Mouse (Mus musculus) hindbrain, embryonic 13.5 days (tissue): ENCODE measurements at regions not wholly inside any gene's neighbourhood (a gene's known extent, or its start where the extent isn't known, plus 50 kb on each side); places are given as distances from the start of the nearest gene placed in this dataset.

Experiments
- ATAC-seq: fragments of 200-750 bp; cut with Nextera tagmentation; 2 replicates; pipeline ENCODE4 v1.8.0; 2017; ENCODE audit warnings: moderate TSS enrichment; ENCODE audit not compliant: low FRiP score
- H3K27ac ChIP-seq: fragments of 300-500 bp; sonication (generic); 2 replicates; pipeline ENCODE4 v1.5.1; 2015; ENCODE audit warnings: inconsistent platforms, mild to moderate bottlenecking, moderate library complexity
- H3K27me3 ChIP-seq: fragments of 300-500 bp; sonication (generic); 2 replicates; pipeline ENCODE4 v1.6.1; 2015; ENCODE audit warnings: mild to moderate bottlenecking, inconsistent platforms
- H3K36me3 ChIP-seq: fragments of 300-500 bp; sonication (generic); 2 replicates; pipeline ENCODE4 v1.6.1; 2015; ENCODE audit warnings: mild to moderate bottlenecking, inconsistent platforms
- H3K4me1 ChIP-seq: fragments of 300-500 bp; sonication (generic); replicated peaks from 2 replicates; pipeline ENCODE4 v1.6.1; 2015; ENCODE audit warnings: inconsistent platforms
- H3K4me2 ChIP-seq: fragments of 300-500 bp; sonication (generic); 2 replicates; pipeline ENCODE4 v1.6.1; 2015; ENCODE audit warnings: inconsistent platforms, mild to moderate bottlenecking, moderate library complexity
- H3K4me3 ChIP-seq: fragments of 300-500 bp; sonication (generic); 2 replicates; pipeline ENCODE4 v1.5.1; 2015; ENCODE audit warnings: mild to moderate bottlenecking, inconsistent platforms
- H3K9ac ChIP-seq: fragments of 300-500 bp; sonication (generic); 2 replicates; pipeline ENCODE4 v1.6.1; 2015; ENCODE audit warnings: mild to moderate bottlenecking, inconsistent platforms
- H3K9me3 ChIP-seq: fragments of 300-500 bp; sonication (generic); 2 replicates; pipeline ENCODE4 v1.6.1; 2016; ENCODE audit warnings: inconsistent platforms
- WGBS: fragments of 180-500 bp; shearing (Covaris S2); methylation state at CpG from one replicate; pipeline ENCODE4 v1.1.7; 2015; 5-methylcytosine and 5-hydroxymethylcytosine counted together

GRCm38 (mm10) chr4:8413307-8413706 is 174.5 kb upstream of the Car8 start:
- Histone ChIP-seq H3K27ac (no peak overlapping the region), H3K4me2 (no peak overlapping the region), H3K9ac (no peak overlapping the region), H3K36me3 (no peaks in the 10 kb centered on the region), H3K9me3 (no peaks in the 10 kb centered on the region), H3K4me1 (peaks cover 4% of the 10 kb centered on the region; the same call in 1 of the 2 replicates), H3K4me3 (no peak overlapping the region), H3K27me3 (no peaks in the 10 kb centered on the region)
- ATAC-seq = no peak

GRCm38 (mm10) chr4:8400069-8400468 is 161.2 kb upstream of the Car8 start:
- H3K36me3 ChIP-seq = no peaks in the 10 kb centered on the region
- H3K9ac ChIP-seq = no peak overlapping the region
- 93% methylated on average over 2 of the region's 2 CpGs for WGBS
- H3K27ac ChIP-seq = no peak overlapping the region
- no peak overlapping the region for H3K4me3 ChIP-seq
- ATAC-seq = no peak
- H3K4me2 ChIP-seq = no peak overlapping the region
- H3K4me1 ChIP-seq = peaks cover 9% of the 10 kb centered on the region; the same call in 1 of the 2 replicates
- H3K27me3 ChIP-seq = no peaks in the 10 kb centered on the region
- H3K9me3 ChIP-seq = no peaks in the 10 kb centered on the region

- H3K4me1 ChIP-seq = peaks cover 9% of the 10 kb centered on the region; the same call in 1 of the 2 replicates
- no peak overlapping the region for H3K27ac ChIP-seq
- H3K27me3 ChIP-seq = no peaks in the 10 kb centered on the region
- H3K9me3 ChIP-seq = no peaks in the 10 kb centered on the region
- H3K4me2 ChIP-seq = no peak overlapping the region
- no peak overlapping the region for H3K9ac ChIP-seq
- 63% methylated on average over 1 of the region's 1 CpGs for WGBS
- H3K4me3 ChIP-seq = no peak overlapping the region
- no peaks in the 10 kb centered on the region for H3K36me3 ChIP-seq
- ATAC-seq = no peak
These were observed 160.6 kb upstream of the Car8 start for GRCm38 (mm10) chr4:8399430-8399829.

GRCm38 (mm10) chr4:8398969-8399368 is 160.1 kb upstream of the Car8 start:
- H3K4me1 ChIP-seq = peaks cover 9% of the 10 kb centered on the region; the same call in 1 of the 2 replicates
- ATAC-seq = peak; percentile 86
- no peaks in the 10 kb centered on the region for H3K9me3 ChIP-seq
- H3K27me3 ChIP-seq = no peaks in the 10 kb centered on the region
- no peaks in the 10 kb centered on the region for H3K36me3 ChIP-seq
- no peak overlapping the region for H3K4me3 ChIP-seq
- H3K27ac ChIP-seq = no peak overlapping the region
- H3K4me2 ChIP-seq = no peak overlapping the region
- 42% methylated on average over 4 of the region's 4 CpGs for WGBS
- H3K9ac ChIP-seq = no peak overlapping the region

DNA sequence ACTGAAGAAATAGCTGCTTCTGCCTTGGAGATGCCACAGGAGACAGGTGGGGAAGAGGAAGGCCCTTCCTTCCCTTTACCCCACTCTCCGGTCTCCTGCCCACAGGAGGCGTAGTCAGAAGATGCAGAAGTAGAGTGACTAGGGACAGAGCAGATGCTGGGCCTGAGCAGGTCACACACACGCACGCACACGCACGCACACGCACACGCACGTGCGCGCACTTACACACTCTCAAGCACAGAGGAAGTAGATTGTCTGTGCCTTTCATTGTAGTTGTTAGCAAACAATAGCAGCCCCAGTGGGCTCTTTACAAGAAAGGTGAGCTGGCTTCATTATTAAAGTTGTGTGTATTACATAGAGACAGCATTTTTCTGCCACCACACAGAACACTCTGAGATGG is 144.3 kb upstream of the Car8 start:
- no peaks in the 10 kb centered on the region for H3K36me3 ChIP-seq
- H3K4me1 ChIP-seq = peaks cover 14% of the 10 kb centered on the region; the same call in 1 of the 2 replicates
- no peak overlapping the region for H3K27ac ChIP-seq
- H3K9ac ChIP-seq = no peak overlapping the region
- WGBS = 95% methylated on average over 11 of the region's 11 CpGs
- H3K4me2 ChIP-seq = no peak overlapping the region
- H3K9me3 ChIP-seq = no peaks in the 10 kb centered on the region
- no peak for ATAC-seq
- no peak overlapping the region for H3K4me3 ChIP-seq
- 0 out of 2 replicates have a peak, but pooled peaks cover 3% of the 10 kb centered on the region for H3K27me3 ChIP-seq

- H3K27ac ChIP-seq = peak overlapping the region; percentile 48; the same call in 1 of the 2 replicates
- H3K4me2 ChIP-seq = no peak overlapping the region
- H3K36me3 ChIP-seq = no peaks in the 10 kb centered on the region
- no peaks in the 10 kb centered on the region for H3K9me3 ChIP-seq
- H3K27me3 ChIP-seq = 0 out of 2 replicates have a peak, but pooled peaks cover 3% of the 10 kb centered on the region
- no peak overlapping the region for H3K4me3 ChIP-seq
- peak; percentile 44 for ATAC-seq
- peaks cover 14% of the 10 kb centered on the region; the same call in 1 of the 2 replicates for H3K4me1 ChIP-seq
- no peak overlapping the region for H3K9ac ChIP-seq
- 54% methylated on average over 3 of the region's 3 CpGs for WGBS
These were observed 143.2 kb upstream of the Car8 start for GRCm38 (mm10) chr4:8382125-8382417.

DNA sequence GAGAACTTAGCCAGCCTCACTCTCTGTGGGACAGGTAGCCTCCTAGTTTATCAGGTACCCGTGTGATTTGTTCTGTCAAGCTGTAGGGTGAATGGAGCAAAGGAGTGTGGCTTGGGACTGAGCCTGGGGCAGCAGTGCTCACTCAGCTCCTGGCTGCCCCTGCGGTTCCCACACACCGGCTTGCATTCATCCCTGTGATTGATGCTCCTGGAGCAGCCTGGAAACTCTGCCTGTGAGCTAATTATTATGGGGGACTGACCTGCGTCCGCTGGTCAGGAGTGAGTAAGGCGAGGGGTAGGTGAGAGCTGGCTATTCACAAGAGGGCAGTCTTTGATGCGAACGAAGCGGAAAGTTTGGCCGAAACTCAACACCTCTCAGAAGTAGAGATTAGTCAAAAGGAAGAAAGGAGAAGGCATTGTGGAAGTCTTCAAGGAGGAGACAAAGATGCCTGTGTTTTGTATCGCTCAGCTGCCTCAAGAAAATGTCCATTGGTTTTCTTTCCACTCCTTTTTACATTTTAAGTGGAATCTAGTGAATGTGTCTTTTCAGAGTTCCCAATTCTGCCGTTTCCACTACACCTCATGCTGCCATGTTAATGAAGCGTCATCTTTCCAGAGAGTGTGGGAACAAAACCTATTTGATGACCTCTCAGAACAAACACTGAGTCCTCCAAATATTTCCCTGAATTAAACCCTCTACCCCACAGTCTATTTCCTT is 142.7 kb upstream of the Car8 start:
- Histone ChIP-seq H3K27me3 (0 out of 2 replicates have a peak, but pooled peaks cover 3% of the 10 kb centered on the region), H3K4me1 (peaks cover 14% of the 10 kb centered on the region; the same call in 1 of the 2 replicates), H3K9me3 (no peaks in the 10 kb centered on the region), H3K4me3 (no peak overlapping the region), H3K36me3 (no peaks in the 10 kb centered on the region), H3K9ac (no peak overlapping the region), H3K27ac (peak overlapping the region; percentile 30; the same call in 1 of the 2 replicates), H3K4me2 (no peak overlapping the region)
- 27% methylated on average over 13 of the region's 13 CpGs for WGBS
- peak; percentile 76 for ATAC-seq

DNA sequence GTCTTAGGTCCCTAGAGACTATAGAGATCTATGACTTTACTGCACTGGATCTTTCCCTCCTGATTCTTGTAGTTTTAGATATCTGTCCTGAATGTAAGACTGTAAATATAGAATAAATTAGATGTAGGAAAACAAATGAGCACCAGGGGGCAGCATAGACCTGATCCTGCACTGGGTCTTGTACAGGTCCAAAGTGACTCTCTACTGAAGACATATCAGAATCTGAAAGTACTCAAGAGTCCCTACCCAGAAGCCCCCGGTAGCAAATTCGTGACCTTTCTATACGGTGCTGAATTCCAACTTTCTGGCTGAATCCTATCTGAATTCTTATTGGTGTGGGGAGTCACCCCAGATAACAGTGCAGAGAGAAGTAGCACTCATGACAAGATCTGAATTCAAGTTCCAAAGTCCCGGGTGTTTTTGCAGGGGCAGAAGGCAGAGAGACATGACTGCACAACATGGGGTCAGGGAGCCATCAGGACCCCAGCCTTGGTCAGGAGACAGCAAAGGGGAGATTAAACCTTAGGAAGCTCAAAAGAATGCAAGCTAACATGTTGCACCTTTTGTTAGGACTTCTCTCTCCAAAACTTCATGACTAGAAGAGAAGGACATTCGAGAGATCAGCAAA is 142.0 kb upstream of the Car8 start:
- peak; percentile 73 for ATAC-seq
- 71% methylated on average over 5 of the region's 5 CpGs for WGBS
- Histone ChIP-seq H3K36me3 (no peaks in the 10 kb centered on the region), H3K4me2 (no peak overlapping the region), H3K4me3 (no peak overlapping the region), H3K27ac (peak overlapping the region; percentile 30; the same call in 1 of the 2 replicates), H3K27me3 (0 out of 2 replicates have a peak, but pooled peaks cover 3% of the 10 kb centered on the region), H3K4me1 (peaks cover 14% of the 10 kb centered on the region; the same call in 1 of the 2 replicates), H3K9ac (no peak overlapping the region), H3K9me3 (no peaks in the 10 kb centered on the region)

GRCm38 (mm10) chr4:8374737-8375489 is 136.1 kb upstream of the Car8 start:
- Histone ChIP-seq H3K9ac (no peak overlapping the region), H3K27me3 (no peaks in the 10 kb centered on the region), H3K9me3 (no peaks in the 10 kb centered on the region), H3K4me3 (no peak overlapping the region), H3K36me3 (no peaks in the 10 kb centered on the region), H3K27ac (0 out of 2 replicates have a peak overlapping the region, but pooled peaks have one; percentile 30), H3K4me2 (no peak overlapping the region), H3K4me1 (no peaks in the 10 kb centered on the region)
- whole genome bisulfite sequencing = 71% methylated on average over 6 of the region's 6 CpGs
- ATAC-seq = peak; percentile 65; the same call in 1 of the 2 replicates

DNA sequence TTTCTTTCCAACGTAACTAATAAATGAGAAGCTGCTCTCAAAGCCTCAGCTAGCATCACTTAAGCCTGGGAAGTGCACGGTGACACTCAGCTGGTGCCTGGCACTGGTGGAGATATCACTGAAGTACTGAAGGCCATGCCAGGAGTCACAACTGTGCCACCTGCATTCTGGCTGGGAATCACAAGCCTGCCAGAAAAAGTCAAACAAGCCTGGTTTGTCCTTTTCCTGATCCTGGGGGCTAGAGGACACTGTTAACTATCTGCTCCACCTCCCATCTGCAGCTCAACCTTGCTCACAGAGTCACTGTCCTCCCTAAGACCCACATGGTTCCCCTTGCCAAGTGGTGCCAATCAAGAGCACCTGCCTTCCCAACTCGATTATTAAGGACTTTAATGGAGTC is 135.2 kb upstream of the Car8 start:
- no peaks in the 10 kb centered on the region for H3K4me1 ChIP-seq
- no peak overlapping the region for H3K27ac ChIP-seq
- 78% methylated on average over 3 of the region's 3 CpGs for WGBS
- no peaks in the 10 kb centered on the region for H3K36me3 ChIP-seq
- no peak for ATAC-seq
- no peaks in the 10 kb centered on the region for H3K9me3 ChIP-seq
- no peak overlapping the region for H3K4me2 ChIP-seq
- no peak overlapping the region for H3K4me3 ChIP-seq
- H3K27me3 ChIP-seq = no peaks in the 10 kb centered on the region
- H3K9ac ChIP-seq = no peak overlapping the region

DNA sequence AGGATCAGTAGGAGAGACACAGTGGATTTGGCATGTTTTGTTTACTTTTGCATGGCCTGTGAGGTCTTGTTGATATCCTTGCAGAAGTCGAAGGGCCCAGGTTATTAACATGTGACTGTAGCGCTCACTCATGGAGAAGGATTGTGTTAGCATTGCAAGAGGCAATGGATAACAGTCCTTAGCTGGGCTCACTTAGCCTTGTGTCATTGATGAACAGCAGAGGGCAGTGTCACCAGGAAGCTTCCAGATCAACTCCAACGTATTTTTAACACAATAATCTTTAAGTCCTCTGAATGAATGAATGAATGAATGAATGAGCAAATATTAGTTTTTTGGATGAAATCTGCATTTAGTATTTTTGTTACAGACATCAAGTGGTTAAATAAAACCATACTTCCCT is 133.2 kb upstream of the Car8 start:
- ATAC-seq = no peak
- no peaks in the 10 kb centered on the region for H3K4me1 ChIP-seq
- no peak overlapping the region for H3K27ac ChIP-seq
- H3K27me3 ChIP-seq = no peaks in the 10 kb centered on the region
- no peak overlapping the region for H3K4me2 ChIP-seq
- no peaks in the 10 kb centered on the region for H3K36me3 ChIP-seq
- H3K4me3 ChIP-seq = no peak overlapping the region
- no peaks in the 10 kb centered on the region for H3K9me3 ChIP-seq
- WGBS = 73% methylated on average over 3 of the region's 3 CpGs
- no peak overlapping the region for H3K9ac ChIP-seq

- Histone ChIP-seq H3K4me2 (no peak overlapping the region), H3K27ac (no peak overlapping the region), H3K4me1 (no peaks in the 10 kb centered on the region), H3K36me3 (no peaks in the 10 kb centered on the region), H3K4me3 (no peak overlapping the region), H3K27me3 (no peaks in the 10 kb centered on the region), H3K9me3 (no peaks in the 10 kb centered on the region), H3K9ac (no peak overlapping the region)
- WGBS = 73% methylated on average over 9 of the region's 9 CpGs
- ATAC-seq = no peak
These were observed 131.9 kb upstream of the Car8 start for GRCm38 (mm10) chr4:8370786-8371185.
